Mouse (Mus musculus) kidney, embryonic 14.5 days (tissue): ENCODE measurements around the gene Hacd4. TPM values are rescaled to one million over a fixed set of nuclear protein-coding genes. Genes with fewer than 3 reads are reported as not detected.
"Not testable (repeated sequence)": the region's sequence is repeated elsewhere in the genome, so short reads cannot be mapped to it uniquely, and the experiment has no call there.

Experiments
- ATAC-seq: fragments of 200-750 bp; cut with Nextera tagmentation; 2 replicates; pipeline ENCODE4 v1.8.0; 2017; ENCODE audit warnings: moderate number of reproducible peaks, mild to moderate bottlenecking, moderate TSS enrichment, moderate library complexity; ENCODE audit not compliant: low FRiP score, low TSS enrichment
- H3K27ac ChIP-seq: fragments of 300-500 bp; sonication (generic); 2 replicates; pipeline ENCODE4 v1.5.1; 2014; ENCODE audit warnings: low read depth, mild to moderate bottlenecking, low read length, moderate library complexity, mixed read lengths
- H3K27me3 ChIP-seq: fragments of 300-500 bp; sonication (generic); 2 replicates; pipeline ENCODE4 v1.6.1; 2014; ENCODE audit warnings: mild to moderate bottlenecking, low read length; ENCODE audit not compliant: control insufficient read depth, insufficient read depth
- H3K36me3 ChIP-seq: fragments of 300-500 bp; sonication (generic); 2 replicates; pipeline ENCODE4 v1.6.1; 2014; ENCODE audit warnings: low read length, mixed read lengths; ENCODE audit not compliant: control insufficient read depth, insufficient read depth
- H3K4me1 ChIP-seq: fragments of 300-500 bp; sonication (generic); 2 replicates; pipeline ENCODE4 v1.6.1; 2014; ENCODE audit warnings: low read length, mixed read lengths; ENCODE audit not compliant: control insufficient read depth, insufficient read depth
- H3K4me2 ChIP-seq: fragments of 300-500 bp; sonication (generic); replicated peaks from 2 replicates; pipeline ENCODE4 v1.6.1; 2014; ENCODE audit warnings: low read depth, mild to moderate bottlenecking, low read length
- H3K4me3 ChIP-seq: fragments of 300-500 bp; sonication (generic); 2 replicates; pipeline ENCODE4 v1.5.1; 2014; ENCODE audit warnings: mild to moderate bottlenecking, low read length
- H3K9ac ChIP-seq: fragments of 300-500 bp; sonication (generic); 2 replicates; pipeline ENCODE4 v1.6.1; 2014; ENCODE audit warnings: low read depth, mild to moderate bottlenecking, low read length, moderate library complexity
- H3K9me3 ChIP-seq: fragments of 300-500 bp; sonication (generic); 2 replicates; pipeline ENCODE4 v1.6.1; 2016; ENCODE audit warnings: low read length; ENCODE audit not compliant: control insufficient read depth
- WGBS: fragments of 180-500 bp; shearing (Covaris S2); extraction: QIAGEN DNeasy Blood & Tissue Kit; methylation state at CpG from one replicate; pipeline ENCODE4 v1.1.7; 2014; 5-methylcytosine and 5-hydroxymethylcytosine counted together
- polyA plus RNA-seq: library from polyadenylated mRNA; unstranded; fragments of >200 nt; fragmentation: Nextera tagmentation; extraction: Ambion mirVana; gene quantifications from 2 replicates; pipeline ENCODE4 v1.2.1, GENCODE M21; 2014

Gene Hacd4
- polyA plus RNA-seq, 1 experiment from 2014 or later = 20.8 TPM

- not testable (repeated sequence) for H3K27me3 ChIP-seq, H3K4me2 ChIP-seq, H3K27ac ChIP-seq, H3K4me3 ChIP-seq, H3K9me3 ChIP-seq, ATAC-seq, H3K36me3 ChIP-seq, H3K4me1 ChIP-seq, H3K9ac ChIP-seq
- WGBS = 100% methylated on average over 1 of the region's 1 CpGs
Measured at GRCm38 (mm10) chr4:88390596-88390995, 48.1 kb downstream of the Hacd4 start.

GRCm38 (mm10) chr4:88390036-88390435, 48.7 kb downstream of the Hacd4 start:
- Histone ChIP-seq H3K9me3 (no peaks in the 10 kb centered on the region), H3K9ac (no peak overlapping the region), H3K36me3 (no peaks in the 10 kb centered on the region), H3K4me1 (no peaks in the 10 kb centered on the region), H3K4me2 (no peak overlapping the region), H3K27ac (no peak overlapping the region), H3K4me3 (no peak overlapping the region), H3K27me3 (no peaks in the 10 kb centered on the region)
- ATAC-seq = no peak
- 89% methylated on average over 1 of the region's 1 CpGs for WGBS

- no peaks in the 10 kb centered on the region for H3K27me3 ChIP-seq
- H3K9me3 ChIP-seq = no peaks in the 10 kb centered on the region
- WGBS = 79% methylated on average over 18 of the region's 18 CpGs
Measured at GRCm38 (mm10) chr4:88372293-88373224, 66.2 kb downstream of the Hacd4 start.

GRCm38 (mm10) chr4:88370819-88371218, 67.9 kb downstream of the Hacd4 start:
- Histone ChIP-seq H3K4me1 (no peaks in the 10 kb centered on the region), H3K4me2 (no peak overlapping the region), H3K36me3 (no peaks in the 10 kb centered on the region), H3K4me3 (no peak overlapping the region), H3K9ac (no peak overlapping the region), H3K27me3 (no peaks in the 10 kb centered on the region), H3K9me3 (no peaks in the 10 kb centered on the region), H3K27ac (no peak overlapping the region)
- no peak for ATAC-seq
- WGBS = 90% methylated on average over 8 of the region's 8 CpGs

More at GRCm38 (mm10) chr4:88372293-88373224, 66.2 kb downstream of the Hacd4 start:
- no peak overlapping the region for H3K9ac ChIP-seq
- H3K4me1 ChIP-seq = no peaks in the 10 kb centered on the region
- H3K36me3 ChIP-seq = no peaks in the 10 kb centered on the region
- H3K27ac ChIP-seq = no peak overlapping the region
- no peak for ATAC-seq
- H3K4me3 ChIP-seq = no peak overlapping the region
- H3K4me2 ChIP-seq = no peak overlapping the region

- 83% methylated on average over 6 of the region's 6 CpGs for WGBS
Measured at GRCm38 (mm10) chr4:88369951-88370350, 68.8 kb downstream of the Hacd4 start.

GRCm38 (mm10) chr4:88357431-88357830, 81.3 kb downstream of the Hacd4 start:
- WGBS = 92% methylated on average over 3 of the region's 3 CpGs

More at GRCm38 (mm10) chr4:88369951-88370350, 68.8 kb downstream of the Hacd4 start:
- H3K27me3 ChIP-seq = no peaks in the 10 kb centered on the region
- no peak overlapping the region for H3K9ac ChIP-seq
- H3K4me1 ChIP-seq = no peaks in the 10 kb centered on the region
- no peak overlapping the region for H3K4me3 ChIP-seq
- no peaks in the 10 kb centered on the region for H3K9me3 ChIP-seq
- no peak for ATAC-seq
- no peaks in the 10 kb centered on the region for H3K36me3 ChIP-seq
- no peak overlapping the region for H3K4me2 ChIP-seq
- no peak overlapping the region for H3K27ac ChIP-seq

GRCm38 (mm10) chr4:88356652-88357051, 82.1 kb downstream of the Hacd4 start:
- H3K27ac ChIP-seq = no peak overlapping the region
- H3K9me3 ChIP-seq = no peaks in the 10 kb centered on the region
- no peak overlapping the region for H3K4me3 ChIP-seq
- no peaks in the 10 kb centered on the region for H3K4me1 ChIP-seq
- H3K27me3 ChIP-seq = no peaks in the 10 kb centered on the region
- H3K9ac ChIP-seq = no peak overlapping the region
- ATAC-seq = no peak
- H3K4me2 ChIP-seq = no peak overlapping the region
- no peaks in the 10 kb centered on the region for H3K36me3 ChIP-seq
- 79% methylated on average over 2 of the region's 2 CpGs for WGBS

More at GRCm38 (mm10) chr4:88357431-88357830, 81.3 kb downstream of the Hacd4 start:
- Histone ChIP-seq H3K27me3 (no peaks in the 10 kb centered on the region), H3K9me3 (no peaks in the 10 kb centered on the region), H3K36me3 (no peaks in the 10 kb centered on the region), H3K4me3 (no peak overlapping the region), H3K27ac (no peak overlapping the region), H3K4me1 (no peaks in the 10 kb centered on the region), H3K4me2 (no peak overlapping the region), H3K9ac (no peak overlapping the region)
- no peak for ATAC-seq

GRCm38 (mm10) chr4:88350910-88351309, 87.8 kb downstream of the Hacd4 start:
- ATAC-seq = peak; percentile 83

More at GRCm38 (mm10) chr4:88350910-88351309, 87.8 kb downstream of the Hacd4 start:
- Histone ChIP-seq H3K36me3 (no peaks in the 10 kb centered on the region), H3K4me2 (no peak overlapping the region), H3K27me3 (no peaks in the 10 kb centered on the region), H3K4me3 (no peak overlapping the region), H3K9me3 (no peaks in the 10 kb centered on the region), H3K9ac (no peak overlapping the region), H3K27ac (no peak overlapping the region), H3K4me1 (no peaks in the 10 kb centered on the region)
- WGBS = 2% methylated on average over 4 of the region's 4 CpGs
